Mouse (Mus musculus) adrenal gland, postnatal 36 days (tissue): ENCODE results near the gene Duox2. TPM values are rescaled to one million over a fixed set of nuclear protein-coding genes. Genes with fewer than 3 reads are reported as not detected.
"Not testable (repeated sequence)": the region's sequence is repeated elsewhere in the genome, so short reads cannot be mapped to it uniquely, and the experiment has no call there.

Experiments
- DNase-seq, 2 experiments: peaks; one replicate each; pipeline ENCODE4 v3.0.0; 2021; ENCODE audit warnings: mixed read lengths in 1 of 2
- long read RNA-seq, 2 experiments: library from polyadenylated mRNA; stranded (forward); transcript quantifications; one replicate each; pipeline ENCODE4 v2.0.0; 2021; ENCODE audit warnings: borderline sequencing depth in 2 of 2
- total RNA-seq, 2 experiments: library from RNA; stranded (reverse); gene quantifications; 2 replicates each; pipeline ENCODE4 v1.2.3; 2021

Duox2 gene
- total RNA-seq: under 1 TPM in 1 of 2 experiments, not detected in 1; 0.13 TPM
- long read RNA-seq, experiment 1: 0 reads
- long read RNA-seq, experiment 2: 0 reads

- DNase-seq: no peak
Measured at GRCm38 (mm10) chr2:122298096-122298499, at the start of gene Duox2. Duox2 (minus strand) TSS chr2:122298449.

- no peak for DNase-seq
Measured at GRCm38 (mm10) chr2:122347257-122347656, 49.0 kb upstream of the Duox2 start.

DNA sequence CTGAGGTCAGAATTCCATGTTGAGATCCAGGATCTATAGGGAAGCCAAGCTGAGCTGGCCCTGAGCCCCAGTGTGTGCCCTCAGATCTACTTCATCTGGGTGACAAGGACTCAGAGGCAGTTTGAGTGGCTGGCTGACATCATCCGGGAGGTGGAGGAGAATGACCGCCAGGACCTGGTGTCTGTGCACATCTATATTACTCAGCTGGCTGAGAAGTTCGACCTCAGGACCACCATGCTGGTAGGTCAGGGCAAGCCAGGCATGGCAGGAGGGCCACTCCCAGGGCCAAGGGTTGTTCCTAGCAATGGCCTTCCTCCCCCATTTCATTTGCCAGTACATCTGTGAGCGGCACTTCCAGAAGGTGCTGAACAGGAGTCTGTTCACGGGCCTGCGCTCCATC is 47.9 kb upstream of the Duox2 start:
- DNase-seq: not testable (repeated sequence)

DNA sequence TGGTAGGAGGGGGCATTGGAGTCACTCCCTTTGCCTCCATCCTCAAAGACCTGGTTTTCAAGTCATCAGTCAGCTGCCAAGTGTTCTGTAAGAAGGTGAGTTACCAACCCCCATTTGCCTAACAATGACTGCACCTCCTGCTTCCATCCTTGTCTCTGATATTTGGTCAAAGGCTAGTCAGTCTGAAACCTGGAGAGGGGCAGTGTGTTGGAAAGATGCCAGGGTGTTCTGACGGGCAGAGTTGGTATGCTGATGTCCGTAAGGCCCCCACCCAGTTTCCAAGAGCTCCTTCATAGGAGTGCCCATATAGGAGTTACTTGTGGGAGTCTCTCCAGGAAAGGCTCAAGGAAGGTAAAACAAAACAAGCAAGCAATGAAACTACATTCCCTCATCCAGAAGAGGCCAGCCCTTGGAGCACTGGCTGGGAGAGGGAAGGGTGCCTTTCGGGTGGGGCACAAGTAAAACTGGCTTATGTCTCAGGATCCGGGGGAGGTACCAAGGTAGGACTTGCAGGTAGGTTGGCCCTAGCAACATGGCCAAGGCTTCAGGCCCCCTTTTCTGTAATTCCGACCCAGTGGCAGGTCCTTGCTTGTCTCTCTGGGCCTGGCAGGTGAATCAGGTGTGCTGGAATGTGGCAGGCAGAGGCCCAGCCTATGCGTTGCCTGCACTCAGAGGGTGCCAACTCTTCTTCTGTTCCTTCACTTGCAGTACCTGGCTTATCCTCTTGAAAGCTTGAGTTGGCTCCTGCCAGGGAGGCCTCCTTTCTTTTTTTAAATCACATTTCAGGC is 47.1 kb upstream of the Duox2 start:
- DNase-seq: no peak

DNA sequence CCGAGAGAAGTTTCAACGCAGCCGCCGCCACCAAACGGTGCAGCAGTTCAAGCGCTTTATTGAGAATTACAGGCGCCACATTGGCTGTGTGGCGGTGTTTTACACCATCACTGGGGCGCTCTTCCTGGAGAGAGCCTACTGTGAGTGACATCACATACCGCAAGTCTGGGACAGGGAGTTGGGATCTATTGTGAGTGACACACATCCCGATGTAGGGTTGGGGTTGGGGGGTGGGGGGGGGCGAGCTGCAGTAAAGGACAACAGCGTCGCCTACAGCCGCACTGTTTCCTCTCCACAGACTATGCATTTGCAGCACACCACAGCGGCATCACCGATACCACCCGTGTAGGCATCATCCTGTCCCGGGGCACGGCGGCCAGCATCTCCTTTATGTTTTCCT is 39.0 kb upstream of the Duox2 start:
- no peak for DNase-seq

GRCm38 (mm10) chr2:122334170-122334569 is 35.9 kb upstream of the Duox2 start:
- no peak for DNase-seq

- no peak for DNase-seq
Measured at GRCm38 (mm10) chr2:122332222-122332621, 34.0 kb upstream of the Duox2 start.

DNA sequence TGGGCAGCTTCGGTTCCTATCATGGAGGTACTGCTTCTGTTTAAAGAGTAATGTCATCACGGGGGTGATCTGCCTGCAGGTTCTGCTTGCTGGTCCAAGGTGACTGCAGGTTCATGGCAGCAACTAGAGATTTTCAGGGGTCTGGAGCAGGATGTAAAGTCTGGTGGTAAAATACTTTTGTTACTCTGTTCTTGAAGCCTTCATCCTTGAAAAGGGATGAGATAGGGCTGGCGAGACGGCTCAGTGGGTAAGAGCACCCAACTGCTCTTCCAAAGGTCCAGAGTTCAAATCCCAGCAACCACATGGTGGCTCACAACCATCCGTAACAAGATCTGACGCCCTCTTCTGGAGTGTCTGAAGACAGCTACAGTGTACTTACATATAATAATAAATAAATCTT is 32.1 kb upstream of the Duox2 start:
- DNase-seq: not testable (repeated sequence)

GRCm38 (mm10) chr2:122327986-122328385 is 29.7 kb upstream of the Duox2 start:
- DNase-seq: no peak

GRCm38 (mm10) chr2:122325361-122325760 is 27.1 kb upstream of the Duox2 start:
- no peak for DNase-seq

- no peak for DNase-seq
Measured at GRCm38 (mm10) chr2:122324586-122324985, 26.3 kb upstream of the Duox2 start.

DNA sequence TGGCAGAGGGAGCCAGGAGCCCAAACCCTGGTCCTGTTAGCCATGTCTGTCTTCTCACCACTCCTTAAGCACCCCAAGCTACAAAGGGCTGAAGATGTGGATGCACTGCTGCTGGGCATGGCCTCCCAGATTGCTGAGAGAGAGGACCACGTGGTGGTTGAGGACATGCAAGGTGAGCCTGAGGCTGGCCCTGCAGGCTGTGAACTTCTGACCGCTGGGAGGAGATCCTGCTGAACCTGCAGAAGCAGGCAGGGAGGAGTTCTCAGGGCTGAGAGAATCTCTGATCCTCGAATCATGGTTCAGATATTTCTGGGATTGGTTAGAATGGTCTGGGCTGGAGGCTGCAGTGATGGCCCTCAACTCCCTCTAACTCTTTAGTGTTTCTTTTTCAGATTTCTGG is 25.7 kb upstream of the Duox2 start:
- no peak for DNase-seq

DNA sequence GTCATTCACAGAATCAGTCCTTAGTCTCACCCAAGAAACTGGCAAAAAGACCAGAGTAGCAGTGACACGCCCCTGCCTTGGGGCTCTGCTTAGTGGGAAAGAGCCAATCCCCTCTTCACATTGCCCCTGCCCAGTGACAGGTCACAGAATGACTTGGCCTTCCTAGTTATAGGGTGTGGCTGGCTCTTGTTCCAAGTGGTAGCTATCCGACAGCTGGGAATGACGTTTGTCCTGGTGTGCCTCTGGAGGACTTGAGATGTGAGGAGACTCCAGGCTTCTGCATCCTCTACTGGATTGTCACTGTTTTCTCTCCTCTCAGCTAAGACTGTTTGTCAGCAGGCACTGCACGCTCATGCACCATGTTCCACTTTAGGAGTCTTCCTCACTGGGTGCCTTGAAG is 19.1 kb upstream of the Duox2 start:
- no peak for DNase-seq

GRCm38 (mm10) chr2:122315372-122315771 is 17.1 kb upstream of the Duox2 start, which contains the start of gene Duox1:
Duox1 (plus strand) TSS chr2:122315672.
- DNase-seq: no peak

DNA sequence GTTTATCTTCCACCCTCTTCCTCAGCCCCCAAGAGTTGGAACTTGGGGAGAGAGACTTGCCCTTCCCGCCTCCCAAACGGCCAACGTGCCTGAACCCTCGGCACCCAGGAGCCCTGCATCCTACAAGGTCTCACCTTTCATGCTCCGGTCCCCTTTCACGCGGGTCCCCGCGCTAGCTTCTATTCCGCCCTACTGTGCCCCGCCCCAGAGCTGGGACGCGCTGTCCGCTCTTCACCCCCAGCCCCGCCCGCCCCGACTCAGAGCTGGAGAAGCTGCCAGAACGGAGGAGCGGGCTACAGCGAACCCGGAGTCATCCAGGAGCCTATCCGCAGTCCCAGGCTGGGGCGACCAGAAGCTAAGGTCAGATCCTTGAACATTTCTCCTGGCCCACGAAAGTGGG is 15.3 kb upstream of the Duox2 start, which contains the start of gene Duoxa1:
Gene Duoxa1, minus strand, starts transcription at position 195 of the 400 bp plus-strand sequence.
- DNase-seq: no peak

DNA sequence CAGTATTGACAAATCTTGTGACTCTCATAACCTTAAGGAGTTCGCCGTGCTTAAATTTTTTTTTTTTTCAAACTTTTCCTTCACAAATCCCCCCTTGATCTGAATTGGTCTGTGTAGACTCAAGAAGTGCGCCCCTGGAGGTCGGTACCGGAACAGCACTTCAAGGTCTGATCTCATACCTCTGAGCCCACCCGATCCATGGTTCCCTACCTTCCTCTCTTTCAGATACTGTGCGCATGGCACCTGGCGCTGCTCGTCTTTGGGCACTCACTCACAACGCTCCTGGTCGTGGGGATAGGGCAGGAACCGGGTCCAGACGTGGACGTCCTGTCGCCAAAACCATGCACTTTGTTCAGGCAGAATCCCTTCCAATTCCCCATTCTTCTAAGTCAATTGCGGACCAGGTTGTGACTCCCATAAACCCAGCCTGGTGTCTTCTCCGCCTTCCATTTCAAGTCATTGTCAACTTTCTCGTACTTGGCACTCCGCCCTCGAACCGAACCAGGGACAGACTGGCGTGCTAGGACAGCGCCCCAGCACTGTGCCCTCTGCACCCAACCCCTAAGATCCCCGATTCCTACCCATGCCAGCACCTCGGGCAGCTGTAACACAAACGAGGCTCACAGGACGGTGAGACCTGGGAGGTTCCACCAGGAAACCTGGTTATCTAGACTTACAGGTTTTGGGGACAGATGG is 14.6 kb upstream of the Duox2 start:
- DNase-seq: peak; percentile 48 to 64

DNA sequence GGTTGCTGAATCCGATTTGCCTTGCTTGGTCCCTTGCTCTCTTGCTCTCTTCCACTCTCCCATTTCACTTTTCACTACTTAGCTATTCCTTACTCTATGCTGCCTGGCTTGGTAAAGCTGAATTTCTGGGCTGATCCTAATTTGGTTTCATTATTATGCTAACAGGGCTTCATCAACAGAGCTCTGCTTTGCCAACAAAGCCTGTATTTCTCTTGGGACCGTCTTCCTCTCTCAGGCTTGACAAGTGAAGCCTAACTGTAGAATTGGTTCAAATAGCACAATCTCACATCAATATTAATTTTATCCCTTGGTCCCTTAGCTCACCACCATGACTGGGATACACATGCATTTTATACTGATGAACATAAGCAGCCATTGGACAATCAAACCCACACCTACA is 13.3 kb upstream of the Duox2 start:
- no peak for DNase-seq

GRCm38 (mm10) chr2:122309647-122310046 is 11.4 kb upstream of the Duox2 start:
- DNase-seq: no peak

DNA sequence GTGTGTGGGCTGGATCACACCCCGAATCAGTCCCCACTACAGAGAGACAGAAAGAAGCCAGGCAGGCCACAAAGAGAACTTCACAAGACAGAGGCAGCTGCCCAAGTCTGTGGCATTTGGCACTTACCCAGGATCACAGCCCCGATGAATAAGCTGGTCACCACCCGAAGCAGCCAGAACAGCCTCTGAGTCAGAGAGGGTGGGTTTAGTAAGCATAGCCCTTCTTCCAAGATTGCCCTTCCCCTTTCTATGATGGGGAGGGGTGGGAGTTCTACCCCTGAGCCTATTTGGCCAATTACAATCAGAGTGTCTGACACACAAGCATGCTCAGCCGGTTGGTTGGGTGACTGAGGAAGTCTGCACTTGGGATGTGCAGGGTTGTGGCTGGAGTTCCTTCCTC is 7.9 kb upstream of the Duox2 start:
- DNase-seq: peak; percentile 73 to 76

DNA sequence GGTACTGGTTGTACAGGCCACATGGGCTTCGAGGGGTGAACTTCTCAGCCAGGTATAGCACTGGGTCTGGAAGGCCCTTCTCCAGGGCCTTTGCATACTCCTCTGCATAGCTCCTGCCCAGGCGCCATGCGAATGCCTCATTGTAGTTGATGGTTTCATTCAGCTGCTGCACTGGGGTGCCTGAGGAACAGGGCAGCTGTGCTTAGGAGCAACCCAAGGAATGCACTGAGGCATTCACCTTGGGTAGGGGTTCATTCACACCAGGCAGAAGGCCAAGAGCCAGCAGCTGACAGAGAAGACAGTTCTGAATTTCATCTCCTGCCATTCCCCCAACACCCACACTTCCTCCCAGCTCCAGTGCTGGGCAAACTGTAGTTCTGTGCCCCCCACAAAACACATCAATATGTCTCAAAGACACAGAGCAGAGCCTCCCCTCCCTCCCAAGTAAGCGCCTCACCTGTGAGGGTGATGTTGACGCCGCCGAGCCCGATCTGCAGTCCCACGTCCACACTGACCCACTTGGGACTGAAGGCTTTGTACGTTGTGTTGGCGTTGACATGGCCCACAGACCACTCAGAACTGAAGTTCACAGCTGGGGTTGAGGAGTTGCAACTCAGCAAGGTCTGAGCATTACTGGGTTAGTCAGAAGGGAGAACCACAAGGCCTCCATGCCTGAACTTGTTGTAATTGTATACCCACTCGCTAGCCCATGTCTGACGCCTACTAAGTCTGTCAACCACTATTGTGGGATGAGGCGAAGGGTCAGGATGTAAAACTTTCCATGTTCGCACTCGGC is 7.0 kb upstream of the Duox2 start:
- no peak for DNase-seq

DNA sequence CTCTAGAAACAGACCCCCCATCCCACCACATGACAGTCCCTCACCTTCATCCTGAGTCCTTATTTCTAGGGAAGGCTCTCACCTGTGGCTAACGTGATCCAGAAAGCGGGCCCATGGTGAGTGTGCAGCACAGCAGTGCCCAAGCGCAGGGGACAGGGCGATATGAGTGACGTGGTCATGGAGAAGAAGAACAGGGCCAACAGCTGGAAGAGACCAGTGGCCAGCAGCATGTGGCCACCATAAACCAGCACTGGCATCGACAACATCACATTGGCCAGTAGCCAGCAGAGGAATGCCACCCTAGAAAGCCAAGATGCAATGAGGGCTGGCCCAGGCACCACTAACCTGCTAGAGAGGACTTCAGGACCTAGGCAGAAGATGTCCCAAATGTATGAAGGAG is 6.3 kb upstream of the Duox2 start:
- DNase-seq: no peak

DNA sequence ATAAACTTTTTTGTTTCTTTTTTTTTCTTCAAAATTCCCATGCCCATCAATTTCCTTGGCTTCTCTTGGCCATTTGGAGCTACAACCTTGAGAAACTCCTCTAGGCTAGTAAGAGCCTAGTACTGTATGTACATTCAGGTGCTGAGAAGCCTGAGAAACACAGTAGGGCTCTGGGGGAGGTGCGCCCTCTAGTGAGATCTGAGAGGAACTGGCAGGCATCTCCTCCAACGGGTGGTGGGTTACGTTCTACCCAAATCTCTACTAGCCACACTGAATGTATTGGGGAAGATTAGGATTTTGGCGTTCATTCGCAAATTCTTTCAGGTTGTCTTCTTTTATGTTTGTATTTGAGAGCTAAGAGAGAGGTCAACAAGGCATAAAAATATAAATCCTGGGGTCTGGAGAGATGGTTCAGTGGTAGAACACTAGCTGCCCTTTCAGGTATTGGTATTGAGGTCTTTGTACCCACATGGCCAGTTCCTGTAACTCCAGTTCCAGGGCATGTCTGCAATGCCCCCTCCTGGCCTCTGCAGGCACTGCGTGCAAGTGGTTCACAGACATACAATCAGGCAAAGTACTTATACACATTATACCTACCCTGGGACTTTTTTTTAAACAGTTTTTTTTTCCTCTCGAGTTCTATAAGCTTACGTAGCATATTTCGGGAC is 4.5 kb upstream of the Duox2 start:
- DNase-seq: peak; percentile 57 to 68
